Mouse (Mus musculus): Measurements from ENCODE around the gene Mical3. TPM values are rescaled to one million over a fixed set of nuclear protein-coding genes. Genes with fewer than 3 reads are reported as not detected.

Mical3 gene
- total and polyA plus RNA-seq, 3 experiments = 52.1 to 127 (median 114) TPM

DNA sequence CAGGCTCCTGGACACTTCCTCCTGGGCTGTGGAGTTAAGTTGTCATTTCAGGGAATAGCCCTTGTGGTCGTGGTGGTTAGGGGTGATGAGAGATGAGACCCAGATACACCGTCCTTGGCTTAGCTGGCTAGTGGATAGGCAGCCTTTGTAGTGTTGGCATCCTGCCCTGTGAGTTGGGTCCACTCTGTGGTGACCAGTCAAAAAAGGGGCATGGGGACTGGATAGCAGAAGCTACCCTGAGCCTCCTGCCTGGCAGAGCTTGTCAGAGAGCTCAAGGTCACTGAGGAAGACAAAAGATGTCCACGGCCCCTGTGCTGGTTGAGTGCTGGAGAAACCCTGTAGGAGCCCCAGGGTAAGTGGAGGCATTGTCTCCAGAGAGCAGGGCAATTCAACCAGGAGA lies 3.1 kb downstream of the Mical3 start:
- TF ChIP-seq CTCF (IDR thresholded peaks at IDR 0.05) = no peak
- no peak for TF ChIP-seq POLR2A (IDR thresholded peaks at IDR 0.05; ENCODE audit: insufficient read depth, low read depth, low read length)
- no peak for TF ChIP-seq EP300 (IDR thresholded peaks at IDR 0.05; ENCODE audit: insufficient read depth, low read depth, low read length)
- 60% methylated on average over 3 of the region's 3 CpGs for WGBS
- Histone ChIP-seq H3K27me3 (ENCODE audit: control insufficient read depth, insufficient read depth, low read length) (no peaks in the 10 kb centered on the region), H3K27ac (no peak overlapping the region), H3K36me3 (ENCODE audit: control insufficient read depth, insufficient read depth, low read length) (no peaks in the 10 kb centered on the region), H3K4me1 (ENCODE audit: control insufficient read depth, insufficient read depth, low read length) (no peaks in the 10 kb centered on the region; the same call in 1 of the 2 replicates), H3K9ac (ENCODE audit: low read depth, low read length) (no peak overlapping the region), H3K79me2 (replicated peaks; ENCODE audit: control insufficient read depth, insufficient read depth, low read length) (no peaks in the 10 kb centered on the region), H3K4me3 (no peak overlapping the region)
- DNase-seq = no peak
- intact Hi-C loops (cut with DNase I) = loop anchor here (10.0 kb wide), 1 partner anchor 233 kb away; no protein-coding TSS in a partner anchor

DNA sequence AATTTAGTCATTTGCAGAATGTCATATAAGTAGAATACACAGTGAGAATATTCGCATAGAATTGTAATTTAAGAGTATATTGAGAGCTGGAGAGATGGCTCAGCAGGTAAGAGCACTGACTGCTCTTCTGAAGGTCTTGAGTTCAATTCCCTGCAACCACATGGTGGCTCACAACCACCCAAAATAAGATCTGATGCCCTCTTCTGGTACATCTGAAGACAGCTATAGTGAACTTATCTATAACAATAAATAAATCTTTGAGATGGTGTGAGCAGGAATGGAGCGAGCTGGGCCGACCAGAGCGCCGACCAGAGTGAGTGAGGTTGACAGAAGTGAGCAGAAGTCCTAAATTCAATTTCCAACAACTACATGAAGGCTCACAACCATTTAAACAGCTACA lies 4.6 kb downstream of the Mical3 start:
- Histone ChIP-seq H3K9ac (ENCODE audit: low read depth, low read length) (no peak overlapping the region), H3K36me3 (ENCODE audit: control insufficient read depth, insufficient read depth, low read length) (no peaks in the 10 kb centered on the region), H3K4me3 (no peak overlapping the region), H3K27me3 (ENCODE audit: control insufficient read depth, insufficient read depth, low read length) (no peaks in the 10 kb centered on the region), H3K79me2 (replicated peaks; ENCODE audit: control insufficient read depth, insufficient read depth, low read length) (no peaks in the 10 kb centered on the region), H3K27ac (no peak overlapping the region), H3K4me1 (ENCODE audit: control insufficient read depth, insufficient read depth, low read length) (no peaks in the 10 kb centered on the region; the same call in 1 of the 2 replicates)
- intact Hi-C loops (cut with DNase I) = loop anchor here (10.0 kb wide), 1 partner anchor 231 kb away; no protein-coding TSS in a partner anchor
- WGBS = 94% methylated on average over 5 of the region's 5 CpGs
- DNase-seq = no peak
- no peak for TF ChIP-seq EP300 (IDR thresholded peaks at IDR 0.05; ENCODE audit: insufficient read depth, low read depth, low read length)
- TF ChIP-seq CTCF (IDR thresholded peaks at IDR 0.05) = no peak
- TF ChIP-seq POLR2A (IDR thresholded peaks at IDR 0.05; ENCODE audit: insufficient read depth, low read depth, low read length) = no peak

DNA sequence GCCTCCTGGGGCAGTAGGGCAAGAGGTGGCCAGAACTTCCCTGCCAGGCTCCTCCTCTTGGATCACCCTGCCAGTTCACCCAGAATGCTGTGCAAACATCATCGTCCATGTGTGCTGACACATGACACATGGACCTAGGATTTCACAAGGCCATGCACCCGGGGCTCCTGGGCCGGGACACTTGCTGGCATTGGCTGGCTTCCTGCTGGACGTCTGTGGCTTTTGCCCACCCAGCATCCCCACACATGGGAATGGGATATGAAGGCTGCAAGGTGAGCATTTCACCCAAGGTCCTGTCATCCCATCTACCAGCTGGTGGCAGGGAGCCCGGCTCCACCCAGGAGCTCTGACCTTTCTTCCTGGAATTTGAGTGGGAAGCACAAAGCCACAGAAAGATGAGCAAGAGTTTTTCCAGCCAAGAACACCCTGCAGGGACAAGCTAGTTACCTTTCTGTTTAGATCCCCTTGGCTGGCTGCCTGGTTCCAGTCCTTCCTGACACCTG lies 8.0 kb downstream of the Mical3 start:
- Histone ChIP-seq H3K4me3 (no peak overlapping the region), H3K27ac (no peak overlapping the region), H3K79me2 (replicated peaks; ENCODE audit: control insufficient read depth, insufficient read depth, low read length) (no peaks in the 10 kb centered on the region), H3K4me1 (ENCODE audit: control insufficient read depth, insufficient read depth, low read length) (no peaks in the 10 kb centered on the region), H3K9ac (ENCODE audit: low read depth, low read length) (no peak overlapping the region), H3K36me3 (ENCODE audit: control insufficient read depth, insufficient read depth, low read length) (no peaks in the 10 kb centered on the region), H3K27me3 (ENCODE audit: control insufficient read depth, insufficient read depth, low read length) (no peaks in the 10 kb centered on the region)
- intact Hi-C loops (cut with DNase I) = loop anchor here (10.0 kb wide), 1 partner anchor 228 kb away; no protein-coding TSS in a partner anchor
- WGBS = 61% methylated on average over 5 of the region's 5 CpGs
- TF ChIP-seq EP300 (IDR thresholded peaks at IDR 0.05; ENCODE audit: insufficient read depth, low read depth, low read length) = no peak
- TF ChIP-seq CTCF (IDR thresholded peaks at IDR 0.05) = no peak
- TF ChIP-seq POLR2A (IDR thresholded peaks at IDR 0.05; ENCODE audit: insufficient read depth, low read depth, low read length) = no peak
- peak in 1 of 2 experiments; percentile 44 for DNase-seq

DNA sequence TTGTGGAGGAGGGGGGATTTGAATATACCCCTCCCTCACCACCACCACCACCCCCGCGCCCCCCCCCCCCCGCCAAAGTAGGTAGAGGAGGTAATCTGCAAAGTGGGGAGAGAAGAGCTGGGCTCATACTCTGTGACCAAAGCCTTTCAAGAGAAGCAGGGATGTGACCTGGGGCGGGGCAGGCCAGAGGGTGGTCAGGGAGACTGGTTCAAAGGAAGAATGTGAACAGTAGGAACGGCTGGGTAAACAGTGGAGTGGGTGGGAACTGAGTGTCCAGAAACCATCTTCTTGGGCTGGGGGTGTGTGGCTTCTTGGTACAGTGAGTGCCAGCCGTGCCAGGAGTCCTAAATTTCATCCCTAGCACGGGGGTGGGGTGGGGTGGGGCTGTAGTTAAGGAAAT lies 10.0 kb downstream of the Mical3 start:
- H3K4me3 ChIP-seq = no peak overlapping the region
- H3K9ac ChIP-seq (ENCODE audit: low read depth, low read length) = no peak overlapping the region
- DNase-seq = no peak
- H3K27ac ChIP-seq = no peak overlapping the region
- no peaks in the 10 kb centered on the region for H3K27me3 ChIP-seq (ENCODE audit: control insufficient read depth, insufficient read depth, low read length)
- no peaks in the 10 kb centered on the region for H3K4me1 ChIP-seq (ENCODE audit: control insufficient read depth, insufficient read depth, low read length)
- 67% methylated on average over 7 of the region's 7 CpGs for WGBS
- no peak for TF ChIP-seq POLR2A (IDR thresholded peaks at IDR 0.05; ENCODE audit: insufficient read depth, low read depth, low read length)
- TF ChIP-seq CTCF (IDR thresholded peaks at IDR 0.05) = no peak
- TF ChIP-seq EP300 (IDR thresholded peaks at IDR 0.05; ENCODE audit: insufficient read depth, low read depth, low read length) = no peak
- H3K36me3 ChIP-seq (ENCODE audit: control insufficient read depth, insufficient read depth, low read length) = no peaks in the 10 kb centered on the region
- H3K79me2 ChIP-seq (replicated peaks; ENCODE audit: control insufficient read depth, insufficient read depth, low read length) = no peaks in the 10 kb centered on the region
- intact Hi-C loops (cut with DNase I) = loop anchor here (10.0 kb wide), 1 partner anchor 226 kb away; no protein-coding TSS in a partner anchor

DNA sequence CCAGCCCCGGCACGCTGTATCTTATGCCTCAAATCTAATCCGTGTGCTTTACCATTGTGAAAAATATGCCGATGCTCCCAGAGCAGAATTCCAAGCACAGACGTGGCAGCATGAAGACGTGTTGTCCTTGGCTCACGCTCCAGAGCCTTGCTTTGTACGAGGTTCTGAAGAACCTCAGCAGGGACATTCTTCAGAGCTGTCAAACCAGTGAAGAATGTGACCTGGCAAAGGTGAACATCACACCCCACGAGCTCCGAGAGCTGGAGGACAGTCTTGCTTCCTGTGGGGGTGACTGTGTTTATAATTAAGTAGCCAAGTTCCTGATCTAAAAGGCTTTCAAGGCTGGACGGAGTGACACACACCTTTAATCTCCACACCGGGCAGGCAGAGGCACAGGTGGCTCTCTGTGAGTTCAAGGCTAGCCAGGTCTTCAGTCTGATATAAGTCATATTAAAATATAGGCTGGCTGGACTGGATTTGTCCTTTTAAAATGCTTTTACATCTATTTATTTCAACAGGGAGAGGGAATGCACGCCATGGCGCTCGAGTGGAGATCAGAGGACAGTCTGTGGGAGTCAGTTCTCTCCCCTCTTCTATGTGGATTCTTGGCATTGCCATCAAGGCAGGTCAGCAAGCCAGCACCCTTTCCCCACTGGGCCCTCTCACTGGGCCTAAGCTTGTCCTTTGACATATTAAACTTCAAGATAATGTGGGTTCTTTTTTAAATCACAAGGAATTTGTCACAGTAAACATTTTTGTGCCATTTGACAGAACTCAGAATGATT lies 12.6 kb downstream of the Mical3 start:
- Histone ChIP-seq H3K4me1 (ENCODE audit: control insufficient read depth, insufficient read depth, low read length) (no peaks in the 10 kb centered on the region), H3K27me3 (ENCODE audit: control insufficient read depth, insufficient read depth, low read length) (no peaks in the 10 kb centered on the region), H3K36me3 (ENCODE audit: control insufficient read depth, insufficient read depth, low read length) (no peaks in the 10 kb centered on the region), H3K79me2 (replicated peaks; ENCODE audit: control insufficient read depth, insufficient read depth, low read length) (no peaks in the 10 kb centered on the region), H3K4me3 (no peak overlapping the region), H3K27ac (no peak overlapping the region), H3K9ac (ENCODE audit: low read depth, low read length) (no peak overlapping the region)
- intact Hi-C loops (cut with DNase I) = no loop called here
- 66% methylated on average over 15 of the region's 15 CpGs for WGBS
- no peak for TF ChIP-seq EP300 (IDR thresholded peaks at IDR 0.05; ENCODE audit: insufficient read depth, low read depth, low read length)
- TF ChIP-seq POLR2A (IDR thresholded peaks at IDR 0.05; ENCODE audit: insufficient read depth, low read depth, low read length) = no peak
- TF ChIP-seq CTCF (IDR thresholded peaks at IDR 0.05) = no peak
- DNase-seq = no peak

DNA sequence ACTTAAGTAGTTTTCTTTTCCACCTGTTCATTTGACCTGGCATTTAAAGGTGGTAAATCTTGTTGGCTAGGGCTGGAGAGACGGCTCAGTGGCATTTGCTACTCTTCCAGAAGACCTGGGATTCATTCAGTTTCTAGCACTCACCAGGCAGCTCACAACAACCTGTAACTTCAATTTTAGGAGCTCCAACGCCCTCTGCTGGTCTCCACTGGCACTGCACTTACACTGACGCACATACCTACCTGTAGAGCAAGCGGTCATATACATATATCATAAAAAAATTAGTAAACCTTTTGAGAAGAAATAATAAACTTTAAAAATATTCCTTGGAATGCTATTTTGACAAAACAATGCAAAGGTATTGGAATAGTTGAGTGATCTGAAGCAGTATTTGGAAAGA lies 13.7 kb downstream of the Mical3 start:
- H3K4me1 ChIP-seq (ENCODE audit: control insufficient read depth, insufficient read depth, low read length) = no peaks in the 10 kb centered on the region
- TF ChIP-seq EP300 (IDR thresholded peaks at IDR 0.05; ENCODE audit: insufficient read depth, low read depth, low read length) = no peak
- TF ChIP-seq CTCF (IDR thresholded peaks at IDR 0.05) = peak; percentile 64
- no peaks in the 10 kb centered on the region for H3K27me3 ChIP-seq (ENCODE audit: control insufficient read depth, insufficient read depth, low read length)
- DNase-seq = no peak
- WGBS = 79% methylated on average over 4 of the region's 4 CpGs
- H3K79me2 ChIP-seq (replicated peaks; ENCODE audit: control insufficient read depth, insufficient read depth, low read length) = no peaks in the 10 kb centered on the region
- H3K4me3 ChIP-seq = no peak overlapping the region
- intact Hi-C loops (cut with DNase I) = no loop called here
- H3K9ac ChIP-seq (ENCODE audit: low read depth, low read length) = no peak overlapping the region
- H3K36me3 ChIP-seq (ENCODE audit: control insufficient read depth, insufficient read depth, low read length) = no peaks in the 10 kb centered on the region
- H3K27ac ChIP-seq = no peak overlapping the region
